Mouse (Mus musculus): ENCODE results near the gene Leprot. TPM values are rescaled to one million over a fixed set of nuclear protein-coding genes. Genes with fewer than 3 reads are reported as not detected.

Leprot gene
- total RNA-seq (2021), result 10 to 100 TPM; 44.8 to 46.9 TPM

- intact Hi-C loops (cut with DNase I), result no loop called here
- peak; percentile 99 for DNase-seq
Observed at GRCm38 (mm10) chr4:101647196-101647905, at the start of gene Leprot. TSS of gene Leprot (plus strand) at chr4:101647718.

DNA sequence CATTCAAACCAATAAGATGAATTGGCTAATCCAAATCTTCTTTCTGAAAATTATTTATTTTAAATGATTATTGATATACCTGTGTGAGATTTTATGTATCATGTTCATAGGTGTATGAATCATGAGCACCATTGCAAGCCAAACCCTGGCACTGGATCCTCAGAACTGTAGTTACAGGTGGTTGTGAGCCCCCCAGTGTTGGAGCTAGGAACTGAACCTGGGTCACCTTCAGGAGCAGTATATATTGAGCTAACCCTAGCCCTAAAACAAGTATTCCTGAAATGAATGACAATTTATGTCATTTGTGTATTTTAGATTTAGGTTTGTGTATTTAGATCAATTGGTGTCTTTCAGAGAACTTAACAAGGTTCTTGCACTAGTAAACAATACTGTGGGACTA, 45.8 kb upstream of the Leprot start:
- peak; percentile 24 for DNase-seq
- intact Hi-C loops (cut with DNase I), result no loop called here

DNA sequence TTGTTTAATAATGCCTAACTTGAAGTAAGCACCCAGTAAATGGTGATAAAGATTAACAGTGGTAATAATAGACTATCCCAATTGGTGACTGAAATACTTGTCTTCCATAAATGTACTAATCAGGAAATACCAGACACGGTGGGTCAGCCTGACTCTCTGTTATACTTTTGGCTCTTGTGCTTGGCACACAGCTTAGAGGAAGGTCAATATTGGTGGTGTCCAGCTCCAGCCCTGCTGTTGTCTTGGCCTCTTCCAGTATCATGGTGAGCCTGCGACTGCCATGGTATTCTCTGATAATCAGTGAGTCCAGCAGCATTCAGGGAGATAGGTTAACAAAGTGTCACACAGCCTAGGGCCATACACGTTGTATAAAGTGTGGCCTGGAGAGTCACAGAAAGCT, 43.9 kb upstream of the Leprot start:
- DNase-seq, result no peak
- intact Hi-C loops (cut with DNase I), result no loop called here

DNA sequence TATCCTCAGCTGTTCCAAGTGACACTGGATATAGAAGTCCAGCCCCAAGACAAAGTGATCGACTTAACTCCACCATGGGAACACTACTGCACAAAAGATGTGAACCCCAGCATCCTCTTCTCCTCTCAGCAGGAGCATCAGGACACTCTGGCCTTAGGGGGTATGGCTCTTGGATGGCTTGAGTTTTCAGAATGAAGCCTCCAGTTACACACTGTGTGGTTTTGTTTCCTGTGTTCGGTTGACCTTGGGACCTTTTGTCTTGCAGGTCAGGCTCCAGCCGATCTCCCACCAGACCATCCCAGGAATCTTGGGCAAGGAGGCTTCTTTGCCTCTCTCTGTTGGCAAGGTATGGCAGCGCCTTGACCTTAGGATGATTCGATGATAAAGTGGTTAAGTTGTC, 31.0 kb upstream of the Leprot start:
- intact Hi-C loops (cut with DNase I), result loop anchor here (10.0 kb wide), 1 partner anchor 102 kb away; no protein-coding TSS in a partner anchor
- DNase-seq, result no peak

GRCm38 (mm10) chr4:101617742-101618141, 29.8 kb upstream of the Leprot start:
- intact Hi-C loops (cut with DNase I), result loop anchor here (10.0 kb wide), 1 partner anchor 103 kb away; no protein-coding TSS in a partner anchor
- no peak for DNase-seq

DNA sequence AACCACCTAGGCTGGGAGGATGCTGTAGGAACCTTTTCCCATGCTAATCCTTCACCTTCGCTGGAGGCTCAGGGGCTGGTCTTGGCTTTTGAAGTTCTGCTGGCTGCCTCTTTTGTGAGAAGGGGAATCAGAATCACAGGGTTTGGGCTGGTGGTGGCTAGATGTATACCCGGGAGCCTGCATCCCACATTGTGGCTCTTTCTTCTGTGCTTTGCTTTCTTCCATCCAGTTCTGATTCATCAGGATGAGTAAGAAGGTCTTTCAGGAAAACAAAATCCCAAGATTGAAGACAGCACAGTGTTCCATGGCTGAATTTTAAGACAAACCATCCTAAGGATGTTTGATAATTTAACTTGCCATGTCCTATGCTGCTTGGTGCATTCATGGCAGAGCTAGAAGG, 27.3 kb upstream of the Leprot start:
- intact Hi-C loops (cut with DNase I), result no loop called here

GRCm38 (mm10) chr4:101621241-101621640, 26.3 kb upstream of the Leprot start:
- intact Hi-C loops (cut with DNase I), result no loop called here
- no peak for DNase-seq

More for the DNA sequence above, 27.3 kb upstream of the Leprot start:
- no peak for DNase-seq

- intact Hi-C loops (cut with DNase I), result no loop called here
Observed at GRCm38 (mm10) chr4:101625278-101625677, 22.2 kb upstream of the Leprot start.

GRCm38 (mm10) chr4:101635596-101635995, 11.9 kb upstream of the Leprot start:
- DNase-seq, result no peak
- intact Hi-C loops (cut with DNase I), result no loop called here

More at GRCm38 (mm10) chr4:101625278-101625677, 22.2 kb upstream of the Leprot start:
- DNase-seq, result no peak

- DNase-seq, result no peak
- intact Hi-C loops (cut with DNase I), result no loop called here
Observed at GRCm38 (mm10) chr4:101637472-101637871, 10.0 kb upstream of the Leprot start.

- intact Hi-C loops (cut with DNase I), result no loop called here
- DNase-seq, result no peak
Observed at GRCm38 (mm10) chr4:101640631-101641030, 6.9 kb upstream of the Leprot start.

DNA sequence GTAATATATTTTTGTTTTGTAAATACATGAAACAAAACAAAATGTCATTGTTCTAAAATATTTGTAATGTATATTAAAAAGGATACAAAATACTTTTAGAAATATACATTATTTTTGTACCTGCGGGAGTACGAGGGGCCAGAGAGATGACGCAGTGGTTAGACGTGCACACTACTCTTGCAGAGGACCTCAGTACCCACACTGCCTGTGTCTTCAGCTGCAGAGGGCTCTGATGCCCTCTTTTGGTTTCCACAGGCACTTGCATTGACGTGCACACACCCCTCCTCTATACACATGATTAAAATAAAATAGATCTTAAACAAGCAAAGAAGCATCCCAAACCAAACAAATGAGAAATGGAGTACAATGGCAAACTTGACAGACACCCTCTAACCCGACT, 4.8 kb upstream of the Leprot start:
- DNase-seq, result no peak
- intact Hi-C loops (cut with DNase I), result no loop called here

DNA sequence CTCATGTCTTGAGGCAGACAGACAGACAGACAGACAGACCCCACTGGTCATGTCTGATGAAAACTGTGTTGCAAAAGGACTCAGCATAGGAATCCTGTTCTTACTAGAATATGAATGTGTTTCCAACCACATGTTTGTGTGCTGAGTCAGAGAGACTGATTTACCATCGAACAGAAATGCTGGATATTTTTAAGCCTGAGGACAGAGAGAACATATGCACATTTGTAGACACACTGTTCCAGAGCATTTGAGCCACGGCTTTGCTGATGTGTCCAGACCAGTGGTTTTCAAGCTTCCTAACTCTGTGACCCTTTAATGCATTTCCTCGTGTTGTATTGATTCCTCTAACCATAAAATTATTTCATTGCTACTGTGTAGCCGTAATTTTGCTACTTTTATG, 4.3 kb upstream of the Leprot start:
- DNase-seq, result no peak
- intact Hi-C loops (cut with DNase I), result no loop called here

DNA sequence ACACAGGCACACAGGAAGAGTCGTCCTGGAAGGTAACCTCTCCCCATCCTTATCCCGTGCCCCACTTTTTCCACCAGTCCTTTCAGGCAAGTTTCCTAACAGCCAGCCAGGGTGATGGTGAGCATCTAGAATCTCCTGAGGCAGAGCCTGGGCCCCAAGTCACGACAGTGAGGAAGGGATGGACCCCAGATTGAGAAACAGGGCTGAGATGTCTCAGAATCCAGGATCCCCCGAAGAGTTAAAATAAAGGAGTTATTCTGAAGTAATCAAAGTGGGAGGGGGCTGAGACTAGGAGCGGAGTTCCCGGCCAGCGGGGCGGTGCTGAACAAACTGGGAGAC, 692 bp upstream of the Leprot start:
- DNase-seq, result no peak
- intact Hi-C loops (cut with DNase I), result no loop called here

DNA sequence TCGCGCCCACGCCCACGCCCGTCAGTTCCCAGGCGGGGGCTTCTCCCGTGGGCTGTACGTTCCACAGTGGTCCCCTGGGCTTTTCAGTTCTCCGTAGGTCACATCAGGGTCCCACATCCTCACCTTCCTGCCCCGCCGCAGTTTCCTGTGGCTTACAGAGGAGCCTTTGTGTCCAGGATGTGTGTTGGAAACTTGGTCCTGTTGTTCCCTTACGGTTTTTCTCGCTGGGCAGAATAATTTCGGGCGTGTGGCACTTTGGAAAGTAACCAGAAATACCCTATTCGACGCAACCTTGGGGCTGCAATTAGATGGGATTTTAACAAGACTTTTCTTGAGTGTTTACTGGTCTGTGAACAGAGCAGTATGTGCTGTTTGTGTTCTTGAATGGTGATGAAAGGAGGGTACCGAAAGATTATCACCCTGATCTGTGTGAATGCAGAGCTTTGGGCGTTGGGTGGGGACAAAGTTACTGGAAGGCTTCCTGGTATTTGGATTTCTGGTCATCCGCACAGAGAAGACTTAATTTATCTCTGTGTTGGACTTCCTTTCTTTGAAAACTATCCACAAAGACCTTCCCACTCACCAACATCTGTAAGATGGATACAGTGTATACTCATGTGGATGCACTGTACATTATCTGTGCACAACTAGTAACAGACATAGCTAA, 591 bp downstream of the Leprot start:
- intact Hi-C loops (cut with DNase I), result no loop called here
- no peak for DNase-seq

GRCm38 (mm10) chr4:101648745-101649144, 1.2 kb downstream of the Leprot start:
- intact Hi-C loops (cut with DNase I), result no loop called here
- no peak for DNase-seq

GRCm38 (mm10) chr4:101650961-101651360, 3.4 kb downstream of the Leprot start:
- no peak for DNase-seq
- intact Hi-C loops (cut with DNase I), result no loop called here

DNA sequence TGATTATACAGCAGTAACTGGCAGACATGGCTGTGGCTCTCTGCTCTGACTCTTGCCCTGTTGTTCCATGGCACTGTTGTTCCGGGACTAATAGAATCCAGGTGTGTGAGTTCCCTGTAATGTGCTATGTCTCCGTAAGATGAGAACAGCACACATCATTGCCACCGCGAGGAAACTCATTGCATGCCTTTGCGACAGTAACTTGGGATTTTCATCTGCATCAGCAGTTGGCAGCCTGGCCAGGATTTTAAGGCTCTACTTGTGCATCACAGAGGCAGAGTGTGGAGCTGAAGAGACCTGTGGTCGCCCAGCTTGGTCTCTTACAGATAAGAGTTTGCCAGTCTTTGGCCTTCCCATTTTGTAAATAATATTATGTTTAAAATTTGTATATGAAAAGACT, 6.7 kb downstream of the Leprot start:
- DNase-seq, result no peak
- intact Hi-C loops (cut with DNase I), result no loop called here

DNA sequence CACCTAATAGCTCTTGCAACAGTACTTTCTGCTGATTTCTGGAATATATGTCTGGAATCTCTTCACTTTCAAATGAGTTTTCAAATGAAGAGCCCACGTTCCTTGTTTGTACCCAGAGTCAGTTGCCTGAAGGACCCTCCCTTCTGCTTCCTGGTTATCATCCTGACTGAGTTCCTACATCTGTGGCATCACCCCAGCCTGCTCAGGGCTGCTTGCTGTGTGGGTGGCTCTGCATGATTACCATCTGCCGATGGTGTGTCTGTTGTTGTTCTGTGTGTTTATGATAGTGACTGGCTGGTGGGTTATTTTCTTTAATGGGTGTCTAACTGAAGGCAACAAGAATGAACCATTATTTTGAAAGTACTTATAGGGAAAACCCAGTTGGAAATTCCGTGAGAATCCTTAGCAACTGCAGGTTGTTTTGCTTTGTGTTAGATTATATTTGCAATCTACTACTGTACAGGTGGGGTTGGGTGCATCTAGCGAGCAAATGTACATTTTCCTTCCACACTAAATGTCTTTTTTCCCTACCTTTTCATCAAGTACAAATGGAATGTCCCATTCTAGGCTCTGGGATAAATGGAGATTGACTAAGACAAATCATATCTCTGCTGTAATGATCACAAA, 7.4 kb downstream of the Leprot start:
- intact Hi-C loops (cut with DNase I), result no loop called here
- DNase-seq, result no peak

- no peak for DNase-seq
- intact Hi-C loops (cut with DNase I), result no loop called here
Observed at GRCm38 (mm10) chr4:101655415-101655790, 7.9 kb downstream of the Leprot start.

DNA sequence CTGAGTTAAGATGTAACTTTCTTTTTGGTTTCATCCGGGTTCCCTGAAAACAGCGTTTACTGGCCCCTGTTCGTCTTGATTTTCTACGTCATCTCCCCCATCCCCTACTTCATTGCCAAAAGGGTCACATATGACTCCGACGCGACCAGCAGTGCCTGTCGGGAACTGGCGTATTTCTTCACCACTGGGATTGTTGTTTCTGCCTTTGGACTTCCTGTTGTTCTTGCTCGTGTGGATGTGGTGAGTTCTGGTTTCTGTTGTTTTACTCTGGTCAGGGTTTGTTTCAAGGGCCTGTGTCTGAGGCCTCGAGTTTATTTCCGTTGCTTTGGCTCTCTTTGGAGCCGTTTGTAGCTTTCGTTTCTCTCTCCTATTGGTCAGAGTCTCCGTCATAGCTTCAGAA, 8.5 kb downstream of the Leprot start:
- no peak for DNase-seq
- intact Hi-C loops (cut with DNase I), result loop anchor here (2.0 kb wide), 1 partner anchor 343 kb away; no protein-coding TSS in a partner anchor
